Mouse (Mus musculus): Measurements from ENCODE around the gene Fam186b. TPM values are rescaled to one million over a fixed set of nuclear protein-coding genes. Genes with fewer than 3 reads are reported as not detected.

Gene Fam186b
- polyA plus RNA-seq, 1 experiment: not detected

DNA sequence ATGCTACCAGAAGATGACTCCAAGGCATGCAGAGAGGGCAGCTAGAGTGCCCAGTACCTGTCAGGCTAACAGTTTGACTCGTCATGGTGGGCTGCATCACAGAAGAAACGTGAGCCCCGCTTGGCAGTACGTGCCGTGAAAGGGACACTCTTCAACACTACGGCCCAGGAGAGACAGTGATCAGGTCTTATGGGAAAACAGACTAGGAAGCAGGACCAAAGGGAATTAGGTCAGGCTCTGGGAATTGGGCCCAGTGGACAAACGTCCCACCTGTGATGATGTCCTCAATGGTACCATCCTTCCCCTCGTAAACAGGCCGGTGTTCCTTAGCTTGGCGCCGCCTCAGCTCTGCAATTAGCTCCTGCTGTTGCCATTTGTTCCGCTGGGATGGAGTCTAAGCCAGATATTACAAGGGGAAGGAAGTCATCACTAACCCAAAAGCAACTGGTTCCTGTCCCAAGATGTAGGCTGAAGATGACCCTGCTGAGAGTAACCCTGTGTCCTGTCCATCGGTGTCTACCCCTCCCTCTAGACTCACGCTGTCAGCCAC lies 23.2 kb upstream of the Fam186b start:
- H3K9ac ChIP-seq (ENCODE audit: low read depth, poor library complexity, severe bottlenecking): no peak overlapping the region
- no peaks in the 10 kb centered on the region for H3K27me3 ChIP-seq (ENCODE audit: control insufficient read depth, insufficient read depth, low read length, poor library complexity, severe bottlenecking)
- no peak overlapping the region for H3K4me3 ChIP-seq (ENCODE audit: low read depth, low read length)
- no peaks in the 10 kb centered on the region for H3K9me3 ChIP-seq (replicated peaks; ENCODE audit: control insufficient read depth, insufficient read depth, low read length, poor library complexity, severe bottlenecking)
- TF ChIP-seq EP300 (IDR thresholded peaks at IDR 0.05; ENCODE audit: insufficient read depth, low read depth, low read length): no peak
- TF ChIP-seq CTCF (IDR thresholded peaks at IDR 0.05; ENCODE audit: low read depth, low read length): no peak
- no peak for TF ChIP-seq POLR2A (IDR thresholded peaks at IDR 0.05; ENCODE audit: insufficient read depth, low read length)
- no peak overlapping the region for H3K27ac ChIP-seq (ENCODE audit: insufficient read depth, low read length)
- H3K36me3 ChIP-seq (ENCODE audit: control insufficient read depth, insufficient read depth, low read length, poor library complexity, severe bottlenecking): peaks cover 11% of the 10 kb centered on the region
- H3K4me1 ChIP-seq (ENCODE audit: control insufficient read depth, insufficient read depth, low read length): no peaks in the 10 kb centered on the region

- Histone ChIP-seq H3K9me3 (replicated peaks; ENCODE audit: control insufficient read depth, insufficient read depth, low read length, poor library complexity, severe bottlenecking) (no peaks in the 10 kb centered on the region), H3K36me3 (ENCODE audit: control insufficient read depth, insufficient read depth, low read length, poor library complexity, severe bottlenecking) (peaks cover 11% of the 10 kb centered on the region), H3K27me3 (ENCODE audit: control insufficient read depth, insufficient read depth, low read length, poor library complexity, severe bottlenecking) (no peaks in the 10 kb centered on the region), H3K4me3 (ENCODE audit: low read depth, low read length) (no peak overlapping the region), H3K9ac (ENCODE audit: low read depth, poor library complexity, severe bottlenecking) (no peak overlapping the region), H3K27ac (ENCODE audit: insufficient read depth, low read length) (no peak overlapping the region), H3K4me1 (ENCODE audit: control insufficient read depth, insufficient read depth, low read length) (no peaks in the 10 kb centered on the region)
- TF ChIP-seq CTCF (IDR thresholded peaks at IDR 0.05; ENCODE audit: low read depth, low read length): no peak
- TF ChIP-seq POLR2A (IDR thresholded peaks at IDR 0.05; ENCODE audit: insufficient read depth, low read length): no peak
- TF ChIP-seq EP300 (IDR thresholded peaks at IDR 0.05; ENCODE audit: insufficient read depth, low read depth, low read length): no peak
These were observed 22.4 kb upstream of the Fam186b start for GRCm38 (mm10) chr15:99318071-99318470.

DNA sequence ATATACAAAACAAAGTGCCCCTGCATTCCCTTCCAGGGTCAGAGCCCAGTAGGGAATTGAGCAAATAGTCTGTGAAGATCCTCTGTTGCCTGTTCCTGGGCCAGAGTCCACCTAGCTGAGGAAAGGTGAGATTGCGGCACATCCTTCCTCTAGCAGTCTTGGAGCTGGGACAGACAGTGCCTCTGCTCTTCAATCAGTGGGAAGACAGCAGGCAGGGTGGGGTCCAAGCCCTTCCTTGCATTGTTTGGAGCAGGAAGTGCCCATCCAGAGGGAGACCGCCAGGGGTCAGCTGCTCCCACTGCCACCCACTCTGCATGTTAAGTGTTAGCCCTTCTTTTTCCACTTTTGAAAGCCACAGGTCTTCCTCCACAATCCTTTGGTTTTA lies 21.6 kb upstream of the Fam186b start:
- no peak overlapping the region for H3K27ac ChIP-seq (ENCODE audit: insufficient read depth, low read length)
- H3K36me3 ChIP-seq (ENCODE audit: control insufficient read depth, insufficient read depth, low read length, poor library complexity, severe bottlenecking): peaks cover 9% of the 10 kb centered on the region
- TF ChIP-seq EP300 (IDR thresholded peaks at IDR 0.05; ENCODE audit: insufficient read depth, low read depth, low read length) (no peak), POLR2A (IDR thresholded peaks at IDR 0.05; ENCODE audit: insufficient read depth, low read length) (no peak), CTCF (IDR thresholded peaks at IDR 0.05; ENCODE audit: low read depth, low read length) (no peak)
- no peak overlapping the region for H3K9ac ChIP-seq (ENCODE audit: low read depth, poor library complexity, severe bottlenecking)
- no peaks in the 10 kb centered on the region for H3K27me3 ChIP-seq (ENCODE audit: control insufficient read depth, insufficient read depth, low read length, poor library complexity, severe bottlenecking)
- H3K4me1 ChIP-seq (ENCODE audit: control insufficient read depth, insufficient read depth, low read length): no peaks in the 10 kb centered on the region
- no peaks in the 10 kb centered on the region for H3K9me3 ChIP-seq (replicated peaks; ENCODE audit: control insufficient read depth, insufficient read depth, low read length, poor library complexity, severe bottlenecking)
- no peak overlapping the region for H3K4me3 ChIP-seq (ENCODE audit: low read depth, low read length)

DNA sequence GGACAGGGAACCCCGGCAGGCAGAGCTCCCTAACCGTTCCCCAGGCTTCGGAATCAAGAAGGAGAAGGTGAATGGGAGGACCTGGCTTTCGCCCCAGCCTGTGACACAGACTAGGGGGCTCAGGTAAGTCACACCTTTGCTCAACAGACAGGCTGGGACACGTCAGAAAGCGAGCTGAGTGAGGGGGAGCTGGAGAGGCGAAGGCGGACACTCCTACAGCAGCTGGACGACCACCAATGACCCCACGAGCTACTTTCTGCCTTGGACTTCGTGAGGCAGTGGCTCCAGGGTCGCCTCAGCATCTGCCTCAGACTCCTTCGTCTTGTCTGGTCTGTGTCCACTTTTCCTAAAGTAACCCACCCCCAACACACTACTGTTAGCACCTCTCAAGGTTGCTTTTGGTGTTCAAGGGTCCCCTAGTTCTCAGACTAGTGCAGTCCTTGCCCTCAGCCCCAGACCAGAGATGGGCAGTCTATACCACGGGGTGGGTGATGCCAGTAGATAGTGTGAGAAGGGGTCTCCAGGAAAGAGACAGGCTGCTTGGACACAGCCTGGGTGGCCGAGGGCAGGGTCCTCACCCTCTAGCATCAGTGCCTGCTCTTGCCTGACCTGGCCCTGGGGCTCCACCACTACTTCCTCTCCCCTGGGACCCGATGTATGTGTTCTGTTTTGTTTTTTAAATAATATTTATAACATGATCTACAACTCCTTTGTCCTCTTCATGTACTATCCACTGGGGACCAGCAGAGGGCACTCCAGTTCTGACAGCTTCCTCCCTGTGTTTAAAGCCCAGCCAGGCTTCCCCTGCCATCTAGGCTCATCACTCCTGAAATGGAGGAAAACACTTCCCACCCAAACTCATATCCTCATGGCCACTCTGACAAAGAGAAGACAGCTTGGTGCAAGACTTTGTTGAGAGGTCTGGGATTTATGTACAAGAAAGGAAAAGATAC lies 20.9 kb upstream of the Fam186b start:
- Histone ChIP-seq H3K9ac (ENCODE audit: low read depth, poor library complexity, severe bottlenecking) (no peak overlapping the region), H3K9me3 (replicated peaks; ENCODE audit: control insufficient read depth, insufficient read depth, low read length, poor library complexity, severe bottlenecking) (no peaks in the 10 kb centered on the region), H3K27ac (ENCODE audit: insufficient read depth, low read length) (no peak overlapping the region), H3K4me3 (ENCODE audit: low read depth, low read length) (no peak overlapping the region), H3K27me3 (ENCODE audit: control insufficient read depth, insufficient read depth, low read length, poor library complexity, severe bottlenecking) (no peaks in the 10 kb centered on the region), H3K4me1 (ENCODE audit: control insufficient read depth, insufficient read depth, low read length) (no peaks in the 10 kb centered on the region), H3K36me3 (ENCODE audit: control insufficient read depth, insufficient read depth, low read length, poor library complexity, severe bottlenecking) (peaks cover 9% of the 10 kb centered on the region)
- TF ChIP-seq CTCF (IDR thresholded peaks at IDR 0.05; ENCODE audit: low read depth, low read length): peak; percentile 60
- no peak for TF ChIP-seq POLR2A (IDR thresholded peaks at IDR 0.05; ENCODE audit: insufficient read depth, low read length)

DNA sequence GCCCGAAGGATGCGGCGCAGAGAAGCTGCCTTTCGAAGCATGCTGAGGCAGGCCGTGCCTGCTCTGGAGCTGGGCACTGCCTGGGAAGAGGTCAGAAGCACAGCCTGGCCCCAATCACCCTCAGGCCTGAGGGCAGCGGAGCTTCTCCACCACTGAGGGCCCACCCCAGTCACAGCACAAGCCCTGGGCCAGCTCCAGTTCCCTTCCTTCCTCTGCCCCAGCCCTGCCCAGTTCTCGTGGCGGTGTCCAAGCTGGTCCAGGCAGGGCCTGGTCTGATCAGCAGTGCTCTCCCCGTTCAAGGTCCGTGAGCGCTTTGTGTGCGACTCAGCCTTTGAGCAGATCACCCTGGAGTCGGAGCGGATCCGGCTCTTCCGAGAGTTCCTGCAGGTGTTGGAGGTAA lies 19.2 kb upstream of the Fam186b start:
- Histone ChIP-seq H3K9me3 (replicated peaks; ENCODE audit: control insufficient read depth, insufficient read depth, low read length, poor library complexity, severe bottlenecking) (no peaks in the 10 kb centered on the region), H3K4me3 (ENCODE audit: low read depth, low read length) (0 out of 2 replicates have a peak overlapping the region, but pooled peaks have one; percentile 16), H3K9ac (ENCODE audit: low read depth, poor library complexity, severe bottlenecking) (no peak overlapping the region), H3K36me3 (ENCODE audit: control insufficient read depth, insufficient read depth, low read length, poor library complexity, severe bottlenecking) (peaks cover 12% of the 10 kb centered on the region), H3K4me1 (ENCODE audit: control insufficient read depth, insufficient read depth, low read length) (no peaks in the 10 kb centered on the region), H3K27ac (ENCODE audit: insufficient read depth, low read length) (no peak overlapping the region), H3K27me3 (ENCODE audit: control insufficient read depth, insufficient read depth, low read length, poor library complexity, severe bottlenecking) (no peaks in the 10 kb centered on the region)
- no peak for TF ChIP-seq CTCF (IDR thresholded peaks at IDR 0.05; ENCODE audit: low read depth, low read length)
- no peak for TF ChIP-seq POLR2A (IDR thresholded peaks at IDR 0.05; ENCODE audit: insufficient read depth, low read length)
- TF ChIP-seq EP300 (IDR thresholded peaks at IDR 0.05; ENCODE audit: insufficient read depth, low read depth, low read length): no peak

GRCm38 (mm10) chr15:99310617-99311016 lies 14.9 kb upstream of the Fam186b start:
- H3K4me3 ChIP-seq (ENCODE audit: low read depth, low read length): no peak overlapping the region
- H3K4me1 ChIP-seq (ENCODE audit: control insufficient read depth, insufficient read depth, low read length): no peaks in the 10 kb centered on the region
- no peaks in the 10 kb centered on the region for H3K9me3 ChIP-seq (replicated peaks; ENCODE audit: control insufficient read depth, insufficient read depth, low read length, poor library complexity, severe bottlenecking)
- no peak overlapping the region for H3K9ac ChIP-seq (ENCODE audit: low read depth, poor library complexity, severe bottlenecking)
- H3K27ac ChIP-seq (ENCODE audit: insufficient read depth, low read length): no peak overlapping the region
- H3K27me3 ChIP-seq (ENCODE audit: control insufficient read depth, insufficient read depth, low read length, poor library complexity, severe bottlenecking): no peaks in the 10 kb centered on the region
- TF ChIP-seq EP300 (IDR thresholded peaks at IDR 0.05; ENCODE audit: insufficient read depth, low read depth, low read length) (no peak), CTCF (IDR thresholded peaks at IDR 0.05; ENCODE audit: low read depth, low read length) (no peak), POLR2A (IDR thresholded peaks at IDR 0.05; ENCODE audit: insufficient read depth, low read length) (no peak)
- H3K36me3 ChIP-seq (ENCODE audit: control insufficient read depth, insufficient read depth, low read length, poor library complexity, severe bottlenecking): peaks cover 35% of the 10 kb centered on the region

Data from ES-Bruce4 (cell line).